Mouse (Mus musculus): ENCODE measurements around the gene Gm3250. TPM values are rescaled to one million over a fixed set of nuclear protein-coding genes. Genes with fewer than 3 reads are reported as not detected.
"Not testable (repeated sequence)": the region's sequence is repeated elsewhere in the genome, so short reads cannot be mapped to it uniquely, and the experiment has no call there.

Gm3250 gene
- not detected in 2 replicates for polyA plus RNA-seq (2011; ENCODE audit: insufficient read length, low read depth, missing spikeins)

DNA sequence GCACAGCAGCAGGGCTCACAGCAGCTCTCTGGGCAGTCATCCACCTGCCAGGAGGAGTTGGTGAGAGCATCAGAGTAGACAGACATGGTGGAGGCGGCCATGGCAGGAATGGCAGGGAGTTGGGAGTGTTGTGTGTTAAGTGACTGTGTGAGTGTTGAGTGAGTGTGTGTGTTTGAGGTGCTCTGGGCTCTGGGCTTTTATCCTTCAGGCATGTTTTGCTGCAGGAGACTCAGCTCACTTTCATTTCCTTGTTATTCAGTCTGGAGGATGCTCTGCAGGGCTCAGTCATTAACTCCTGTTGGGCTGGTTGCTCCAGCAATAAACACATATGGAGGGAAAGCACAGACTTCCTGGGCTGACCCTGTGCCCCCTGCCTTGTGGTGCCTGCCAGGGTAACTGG is at the start of gene Gm3250:
TSS of gene Gm3250 (minus strand) at position 101 of the 400 bp plus-strand sequence.
- not testable (repeated sequence) for H3K4me3 ChIP-seq (ENCODE audit: insufficient read depth, low read length); H3K27ac ChIP-seq (ENCODE audit: insufficient read depth, low read length); H3K4me1 ChIP-seq (ENCODE audit: control insufficient read depth, insufficient read depth, low read length)

DNA sequence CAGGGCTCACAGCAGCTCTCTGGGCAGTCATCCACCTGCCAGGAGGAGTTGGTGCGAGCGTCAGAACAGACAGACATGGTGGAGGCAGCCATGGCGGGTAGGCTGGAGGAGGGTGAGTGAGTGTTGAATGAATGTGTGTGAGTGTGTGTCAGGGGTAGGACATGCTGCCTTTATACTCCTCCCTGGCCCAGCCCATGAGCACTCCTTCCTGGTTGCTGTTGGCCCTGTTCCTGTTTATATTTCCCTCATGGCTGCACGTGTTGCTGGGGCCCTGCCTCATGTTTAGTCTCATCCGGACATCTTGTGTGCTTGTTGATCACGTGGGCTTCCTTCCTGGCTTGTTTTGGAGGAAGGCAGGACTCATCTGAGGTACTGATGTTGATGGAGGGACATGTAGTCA is 44.6 kb upstream of the Gm3250 start, which contains the start of gene Krtap10-4:
TSS of gene Krtap10-4 (minus strand) at position 145 of the 400 bp plus-strand sequence.
- Histone ChIP-seq H3K27ac (ENCODE audit: insufficient read depth, low read length) (no peak within 1 kb of the TSS), H3K4me3 (ENCODE audit: insufficient read depth, low read length) (no peak within 1 kb of the TSS), H3K4me1 (ENCODE audit: control insufficient read depth, insufficient read depth, low read length) (no peaks in the 10 kb centered on the region)
- TF ChIP-seq CTCF (IDR thresholded peaks at IDR 0.05; ENCODE audit: borderline replicate concordance, insufficient read depth, low read length) = no peak
- no peak for TF ChIP-seq POLR2A (IDR thresholded peaks at IDR 0.05; ENCODE audit: low read depth, low read length)

DNA sequence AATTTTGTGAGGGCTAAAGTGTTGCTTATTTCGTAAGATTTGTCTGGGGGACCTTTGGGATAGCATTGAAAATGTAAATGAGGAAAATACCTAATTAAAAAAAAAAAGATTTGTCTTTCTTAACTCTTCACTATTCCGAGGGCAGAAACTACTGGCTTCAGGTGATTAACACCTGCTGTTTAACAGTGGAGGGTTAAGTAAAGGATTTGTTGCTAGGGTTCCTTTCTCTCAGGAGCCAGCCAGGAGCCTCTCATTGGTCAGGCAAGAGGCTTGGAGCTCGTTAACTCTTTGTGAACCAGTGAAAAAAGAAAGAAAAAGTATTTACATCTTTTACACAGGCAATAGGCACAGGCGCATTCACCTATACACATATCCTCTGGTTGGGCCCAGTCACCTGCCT is 36.9 kb upstream of the Gm3250 start:
- H3K4me3 ChIP-seq (ENCODE audit: insufficient read depth, low read length) = no peak overlapping the region
- no peak for TF ChIP-seq POLR2A (IDR thresholded peaks at IDR 0.05; ENCODE audit: low read depth, low read length)
- no peak for TF ChIP-seq CTCF (IDR thresholded peaks at IDR 0.05; ENCODE audit: borderline replicate concordance, insufficient read depth, low read length)
- no peak overlapping the region for H3K27ac ChIP-seq (ENCODE audit: insufficient read depth, low read length)
- no peaks in the 10 kb centered on the region for H3K4me1 ChIP-seq (ENCODE audit: control insufficient read depth, insufficient read depth, low read length)

DNA sequence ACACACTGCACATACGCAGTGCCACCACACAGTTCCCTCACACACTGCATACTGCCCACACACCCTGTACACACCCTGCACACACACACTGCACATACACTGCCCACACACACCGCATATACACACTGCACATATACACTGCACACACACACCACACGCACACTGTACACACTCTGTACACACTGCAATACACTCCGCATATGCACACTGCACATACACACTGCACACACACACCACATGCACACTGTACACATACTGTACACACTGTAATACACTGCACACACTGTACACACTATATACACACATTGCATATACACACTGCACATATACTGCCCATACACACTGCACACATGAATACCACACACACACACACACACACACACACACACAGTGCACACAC is 36.2 kb upstream of the Gm3250 start:
- no peak overlapping the region for H3K27ac ChIP-seq (ENCODE audit: insufficient read depth, low read length)
- TF ChIP-seq POLR2A (IDR thresholded peaks at IDR 0.05; ENCODE audit: low read depth, low read length) (no peak), CTCF (IDR thresholded peaks at IDR 0.05; ENCODE audit: borderline replicate concordance, insufficient read depth, low read length) (no peak)
- no peak overlapping the region for H3K4me3 ChIP-seq (ENCODE audit: insufficient read depth, low read length)
- H3K4me1 ChIP-seq (ENCODE audit: control insufficient read depth, insufficient read depth, low read length) = no peaks in the 10 kb centered on the region

DNA sequence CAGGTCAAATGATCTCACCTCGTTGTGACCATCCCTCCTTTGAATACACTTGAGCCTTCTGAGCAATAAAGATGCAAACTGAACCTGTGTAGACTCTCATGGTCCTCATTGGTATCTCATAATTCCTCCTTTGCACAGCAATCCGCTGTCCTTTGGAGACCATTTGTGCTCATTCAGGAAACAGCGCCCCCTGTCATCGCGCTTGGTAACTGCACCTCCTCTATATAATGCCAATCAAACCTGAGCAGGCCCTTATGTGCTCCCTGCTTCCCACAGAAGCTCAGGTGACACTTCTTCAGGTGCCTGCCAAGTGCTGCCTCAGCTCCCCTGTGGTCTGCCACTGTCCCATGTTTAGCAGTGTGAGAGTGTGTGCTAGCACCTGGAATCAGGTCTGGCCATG is 33.2 kb upstream of the Gm3250 start:
- TF ChIP-seq POLR2A (IDR thresholded peaks at IDR 0.05; ENCODE audit: low read depth, low read length) (no peak), CTCF (IDR thresholded peaks at IDR 0.05; ENCODE audit: borderline replicate concordance, insufficient read depth, low read length) (peak; percentile 20; the same call in 1 of the 2 replicates)
- no peak overlapping the region for H3K27ac ChIP-seq (ENCODE audit: insufficient read depth, low read length)
- no peak overlapping the region for H3K4me3 ChIP-seq (ENCODE audit: insufficient read depth, low read length)
- no peaks in the 10 kb centered on the region for H3K4me1 ChIP-seq (ENCODE audit: control insufficient read depth, insufficient read depth, low read length)

DNA sequence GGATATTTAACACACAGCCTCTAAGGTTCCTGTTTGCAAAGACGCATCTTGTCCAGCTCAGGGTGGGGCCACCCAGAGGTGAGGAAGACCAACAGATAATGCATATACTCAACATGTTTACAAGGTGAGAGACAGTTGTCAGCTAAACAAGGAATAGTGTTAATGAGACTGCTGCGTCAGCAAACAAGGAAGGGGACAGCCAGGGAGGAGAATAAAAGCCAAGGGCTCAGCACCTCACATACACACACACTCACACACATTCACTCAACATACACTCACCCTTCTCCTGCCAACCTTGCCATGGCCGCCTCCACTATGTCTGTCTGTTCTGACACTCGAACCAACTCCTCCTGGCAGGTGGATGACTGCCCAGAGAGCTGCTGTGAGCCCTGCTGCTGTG is 32.0 kb upstream of the Gm3250 start, which contains the start of gene Gm2696:
TSS of gene Gm2696 (plus strand) at position 301 of the 400 bp plus-strand sequence.
- Histone ChIP-seq H3K27ac (ENCODE audit: insufficient read depth, low read length) (no peak within 1 kb of the TSS), H3K4me3 (ENCODE audit: insufficient read depth, low read length) (no peak within 1 kb of the TSS), H3K4me1 (ENCODE audit: control insufficient read depth, insufficient read depth, low read length) (no peaks in the 10 kb centered on the region)
- no peak for TF ChIP-seq CTCF (IDR thresholded peaks at IDR 0.05; ENCODE audit: borderline replicate concordance, insufficient read depth, low read length)
- TF ChIP-seq POLR2A (IDR thresholded peaks at IDR 0.05; ENCODE audit: low read depth, low read length) = no peak

DNA sequence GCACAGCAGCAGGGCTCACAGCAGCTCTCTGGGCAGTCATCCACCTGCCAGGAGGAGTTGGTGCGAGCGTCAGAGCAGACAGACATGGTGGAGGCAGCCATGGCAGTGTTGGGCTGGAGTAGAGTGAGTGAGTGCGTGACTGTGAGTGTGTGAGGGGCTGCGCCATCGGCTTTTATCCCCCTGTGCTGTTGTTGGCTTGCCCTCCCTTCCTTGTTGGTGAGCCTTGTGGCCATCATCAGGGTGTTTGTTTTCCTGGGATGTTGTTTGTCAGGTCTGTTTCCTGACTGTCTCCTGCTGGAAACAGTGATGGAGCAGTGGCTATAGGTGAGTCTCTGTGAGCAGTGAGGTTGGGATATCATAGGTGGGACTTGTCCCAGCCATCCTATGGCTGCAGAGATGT is 29.4 kb upstream of the Gm3250 start, which contains the start of gene Gm9507:
TSS of gene Gm9507 (minus strand) at position 101 of the 400 bp plus-strand sequence.
- no peak for TF ChIP-seq CTCF (IDR thresholded peaks at IDR 0.05; ENCODE audit: borderline replicate concordance, insufficient read depth, low read length)
- TF ChIP-seq POLR2A (IDR thresholded peaks at IDR 0.05; ENCODE audit: low read depth, low read length) = no peak
- H3K4me1 ChIP-seq (ENCODE audit: control insufficient read depth, insufficient read depth, low read length) = no peaks in the 10 kb centered on the region
- no peak within 1 kb of the TSS for H3K27ac ChIP-seq (ENCODE audit: insufficient read depth, low read length)
- no peak within 1 kb of the TSS for H3K4me3 ChIP-seq (ENCODE audit: insufficient read depth, low read length)

DNA sequence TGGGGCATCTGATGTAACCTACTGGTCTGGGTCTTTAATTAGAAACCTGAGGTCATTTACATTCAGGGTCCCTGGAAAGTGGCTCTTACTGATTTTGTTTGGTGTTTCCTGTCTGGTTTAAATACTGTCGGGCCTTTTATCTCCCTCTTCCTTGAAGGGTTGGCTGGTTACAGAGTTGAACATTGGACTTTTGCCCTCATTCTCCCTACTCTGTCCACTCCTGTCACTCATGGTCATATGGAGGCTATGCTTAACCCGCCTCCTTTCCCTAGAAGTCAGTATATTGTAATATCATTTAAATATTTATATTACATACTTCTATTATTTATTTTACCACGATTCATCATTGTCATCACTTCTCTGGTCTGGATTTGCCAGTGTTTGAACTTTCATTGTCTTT is 21.8 kb upstream of the Gm3250 start:
- Histone ChIP-seq H3K27ac (ENCODE audit: insufficient read depth, low read length) (no peak overlapping the region), H3K4me1 (ENCODE audit: control insufficient read depth, insufficient read depth, low read length) (no peaks in the 10 kb centered on the region), H3K4me3 (ENCODE audit: insufficient read depth, low read length) (no peak overlapping the region)
- no peak for TF ChIP-seq CTCF (IDR thresholded peaks at IDR 0.05; ENCODE audit: borderline replicate concordance, insufficient read depth, low read length)
- no peak for TF ChIP-seq POLR2A (IDR thresholded peaks at IDR 0.05; ENCODE audit: low read depth, low read length)

DNA sequence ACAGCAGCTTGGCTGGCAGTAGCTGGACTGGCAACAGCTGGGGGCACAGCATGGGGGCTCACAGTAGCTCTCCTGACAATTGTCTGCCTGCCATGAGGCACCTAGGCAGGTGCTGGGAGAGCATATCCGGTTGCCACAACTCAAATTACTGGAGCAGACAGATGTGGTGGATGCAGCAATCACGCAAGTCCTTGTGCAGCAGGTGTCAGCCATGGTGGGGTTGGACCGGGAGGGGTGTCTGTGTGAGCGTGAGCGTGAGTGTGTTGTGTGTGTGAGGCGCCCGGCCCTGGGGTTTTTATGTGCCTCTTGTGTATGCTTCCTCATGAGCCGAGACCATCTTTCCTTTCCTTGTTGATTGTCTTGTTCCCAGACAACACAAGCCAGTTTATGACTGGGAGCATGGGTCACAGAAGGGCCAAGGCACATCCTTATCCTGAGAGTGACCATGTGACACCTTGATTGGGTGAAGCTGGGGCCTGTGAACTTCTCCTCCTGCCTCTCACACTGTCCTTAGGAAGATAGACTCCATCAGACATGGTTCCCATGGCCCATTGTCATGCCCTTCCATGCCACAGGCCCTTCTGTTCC is 16.7 kb upstream of the Gm3250 start, which contains the start of gene Gm19668:
TSS of gene Gm19668 (minus strand) at position 213 of the 588 bp plus-strand sequence.
- no peak for TF ChIP-seq POLR2A (IDR thresholded peaks at IDR 0.05; ENCODE audit: low read depth, low read length)
- no peak for TF ChIP-seq CTCF (IDR thresholded peaks at IDR 0.05; ENCODE audit: borderline replicate concordance, insufficient read depth, low read length)
- no peak within 1 kb of the TSS for H3K27ac ChIP-seq (ENCODE audit: insufficient read depth, low read length)
- H3K4me1 ChIP-seq (ENCODE audit: control insufficient read depth, insufficient read depth, low read length) = no peaks in the 10 kb centered on the region
- H3K4me3 ChIP-seq (ENCODE audit: insufficient read depth, low read length) = no peak within 1 kb of the TSS

DNA sequence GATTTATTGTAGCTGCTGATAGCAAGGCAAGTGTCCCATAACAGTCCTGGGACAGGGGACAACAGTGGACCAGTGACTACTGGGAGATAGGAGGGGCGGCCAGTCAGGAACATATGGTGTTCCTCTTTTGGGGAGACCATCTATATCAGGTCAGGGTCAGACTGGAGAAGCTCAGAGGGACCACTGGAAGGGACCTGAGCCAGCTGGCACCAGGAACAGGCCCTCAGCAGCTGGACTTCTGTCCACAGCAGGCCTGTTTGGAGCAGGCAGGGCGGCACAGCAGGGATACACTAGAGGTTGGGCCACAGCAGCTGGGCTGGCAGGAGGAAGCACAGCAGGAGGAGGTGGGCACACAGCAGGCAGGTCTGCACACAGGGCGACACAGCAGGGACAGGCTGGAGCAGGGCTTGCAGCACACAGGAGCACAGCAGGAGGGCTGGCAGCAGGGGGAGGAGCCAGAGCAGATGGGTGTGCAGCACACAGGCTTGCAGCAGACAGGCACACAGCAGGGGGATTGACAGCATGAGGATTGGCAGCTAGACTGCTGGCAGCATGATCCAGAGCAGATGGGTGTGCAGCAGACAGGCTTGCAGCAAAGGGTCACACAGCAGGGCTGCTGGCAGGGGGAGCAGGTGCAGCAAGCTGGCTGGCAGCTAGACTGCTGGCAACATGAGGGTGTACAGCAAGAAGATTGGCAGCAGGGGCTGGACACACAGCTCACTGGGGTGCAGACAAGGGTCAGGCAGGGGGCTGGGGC is 16.0 kb upstream of the Gm3250 start:
- not testable (repeated sequence) for H3K27ac ChIP-seq (ENCODE audit: insufficient read depth, low read length); H3K4me1 ChIP-seq (ENCODE audit: control insufficient read depth, insufficient read depth, low read length); H3K4me3 ChIP-seq (ENCODE audit: insufficient read depth, low read length)
